Mouse (Mus musculus) spleen, adult 2 months (tissue): ENCODE results near the gene Slfn14.
"Not testable (repeated sequence)": the region's sequence is repeated elsewhere in the genome, so short reads cannot be mapped to it uniquely, and the experiment has no call there.

Experiments
- CTCF ChIP-seq: fragments of 200-500 bp; IDR thresholded peaks from 2 replicates; pipeline ENCODE4 v1.5.1; 2011; ENCODE audit warnings: mild to moderate bottlenecking, inconsistent platforms; ENCODE audit not compliant: insufficient read depth, insufficient read length, insufficient replicate concordance; ENCODE audit errors: extremely low read depth
- POLR2A ChIP-seq: fragments of 200-500 bp; IDR thresholded peaks from 2 replicates; pipeline ENCODE4 v1.6.1; 2011; ENCODE audit warnings: low read depth, low read length, inconsistent platforms

DNA sequence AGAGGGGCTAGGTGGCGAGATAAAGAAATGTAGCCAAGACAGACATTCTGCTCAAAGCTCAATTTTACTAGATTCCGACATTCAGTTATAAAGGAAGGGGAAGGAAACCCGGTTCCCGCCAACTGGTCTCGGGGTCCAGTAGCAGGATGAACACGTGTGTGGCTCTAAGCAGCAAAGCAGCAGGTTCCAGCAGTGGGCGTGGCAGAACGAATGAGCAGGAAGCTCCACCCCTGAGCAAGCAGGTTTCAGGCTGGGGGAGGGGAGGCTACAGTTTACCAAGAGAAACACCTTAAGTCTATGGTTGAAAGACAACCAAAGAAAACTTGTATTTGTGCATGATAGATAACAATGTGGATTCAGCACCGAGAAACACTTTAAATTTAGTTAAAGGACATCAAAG lies 49.1 kb downstream of the Slfn14 start:
- not testable (repeated sequence) for TF ChIP-seq CTCF, POLR2A
